Mouse (Mus musculus) hindbrain, embryonic 16.5 days (tissue): ENCODE measurements around the gene Gm4559. TPM values are rescaled to one million over a fixed set of nuclear protein-coding genes. Genes with fewer than 3 reads are reported as not detected.
A peak's percentile ranks its signal among the peaks of the same experiment; 100 is the strongest.
"Not testable (repeated sequence)": the region's sequence is repeated elsewhere in the genome, so short reads cannot be mapped to it uniquely, and the experiment has no call there.

ENCODE experiments used
- ATAC-seq: fragments of 200-750 bp; cut with Nextera tagmentation; 2 replicates; pipeline ENCODE4 v1.8.0; 2017; ENCODE audit warnings: moderate TSS enrichment, moderate library complexity
- H3K27ac ChIP-seq: fragments of 300-500 bp; sonication (generic); 2 replicates; pipeline ENCODE4 v1.5.1; 2014; ENCODE audit warnings: low read depth, mild to moderate bottlenecking, control low read depth, low read length, moderate library complexity
- H3K27me3 ChIP-seq: fragments of 300-500 bp; sonication (generic); replicated peaks from 2 replicates; pipeline ENCODE4 v1.6.1; 2014; ENCODE audit warnings: low read length; ENCODE audit not compliant: control insufficient read depth, insufficient read depth
- H3K36me3 ChIP-seq: fragments of 300-500 bp; sonication (generic); 2 replicates; pipeline ENCODE4 v1.6.1; 2014; ENCODE audit warnings: mild to moderate bottlenecking, low read length, moderate library complexity, mixed read lengths; ENCODE audit not compliant: control insufficient read depth, insufficient read depth
- H3K4me1 ChIP-seq: fragments of 300-500 bp; sonication (generic); 2 replicates; pipeline ENCODE4 v1.6.1; 2014; ENCODE audit warnings: low read depth, low read length; ENCODE audit not compliant: control insufficient read depth, insufficient read depth
- H3K4me2 ChIP-seq: fragments of 300-500 bp; sonication (generic); 2 replicates; pipeline ENCODE4 v1.6.1; 2014; ENCODE audit warnings: mild to moderate bottlenecking, low read length, control low read depth, moderate library complexity
- H3K4me3 ChIP-seq: fragments of 300-500 bp; sonication (generic); 2 replicates; pipeline ENCODE4 v1.5.1; 2014; ENCODE audit warnings: mild to moderate bottlenecking, low read length, control low read depth, moderate library complexity
- H3K9ac ChIP-seq: fragments of 300-500 bp; sonication (generic); 2 replicates; pipeline ENCODE4 v1.6.1; 2014; ENCODE audit warnings: low read depth, mild to moderate bottlenecking, control low read depth, low read length, moderate library complexity
- H3K9me3 ChIP-seq: fragments of 300-500 bp; sonication (generic); 2 replicates; pipeline ENCODE4 v1.6.1; 2014; ENCODE audit warnings: mild to moderate bottlenecking, low read length, moderate library complexity; ENCODE audit not compliant: control insufficient read depth
- WGBS: fragments of 180-500 bp; shearing (Covaris S2); extraction: QIAGEN DNeasy Blood & Tissue Kit; methylation state at CpG from one replicate; pipeline ENCODE4 v1.1.7; 2014; 5-methylcytosine and 5-hydroxymethylcytosine counted together
- polyA plus RNA-seq: library from polyadenylated mRNA; unstranded; fragments of >200 nt; fragmentation: Nextera tagmentation; extraction: Ambion mirVana; gene quantifications from 2 replicates; pipeline ENCODE4 v1.2.1, GENCODE M21; 2015

Gene Gm4559
- polyA plus RNA-seq, 1 experiment from 2014 or later = not detected

DNA sequence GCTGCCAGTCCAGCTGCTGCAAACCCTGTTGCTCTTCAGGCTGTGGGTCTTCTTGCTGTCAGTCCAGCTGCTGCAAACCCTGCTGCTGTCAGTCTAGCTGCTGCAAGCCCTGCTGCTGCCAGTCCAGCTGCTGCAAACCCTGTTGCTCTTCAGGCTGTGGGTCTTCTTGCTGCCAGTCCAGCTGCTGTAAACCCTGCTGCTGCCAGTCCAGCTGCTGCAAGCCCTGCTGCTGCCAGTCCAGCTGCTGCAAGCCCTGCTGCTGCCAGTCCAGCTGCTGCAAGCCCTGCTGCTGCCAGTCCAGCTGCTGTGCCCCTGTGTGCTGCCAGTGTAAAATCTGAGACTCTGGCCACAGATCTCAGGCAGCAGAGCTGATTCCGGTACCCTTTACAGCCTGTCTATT is 29.8 kb upstream of the Gm4559 start:
- not testable (repeated sequence) for ATAC-seq, H3K4me2 ChIP-seq, H3K27ac ChIP-seq, H3K4me1 ChIP-seq, H3K9me3 ChIP-seq, H3K4me3 ChIP-seq, H3K27me3 ChIP-seq, H3K36me3 ChIP-seq, H3K9ac ChIP-seq
- WGBS = 89% methylated on average over 1 of the region's 1 CpGs

GRCm38 (mm10) chr7:142303249-142303648 is 29.1 kb upstream of the Gm4559 start, which contains the start of gene Krtap5-4:
Gene Krtap5-4 (plus strand): TSS chr7:142303549.
- ATAC-seq = no peak
- H3K27me3 ChIP-seq = peaks cover 3% of the 10 kb centered on the region; the same call in 1 of the 2 replicates
- WGBS = 71% methylated on average over 3 of the region's 3 CpGs
- no peak within 1 kb of the TSS for H3K4me3 ChIP-seq
- H3K27ac ChIP-seq = no peak within 1 kb of the TSS
- no peak within 1 kb of the TSS for H3K4me2 ChIP-seq
- no peaks in the 10 kb centered on the region for H3K4me1 ChIP-seq
- no peak within 1 kb of the TSS for H3K9ac ChIP-seq
- no peaks in the 10 kb centered on the region for H3K36me3 ChIP-seq
- no peaks in the 10 kb centered on the region for H3K9me3 ChIP-seq

DNA sequence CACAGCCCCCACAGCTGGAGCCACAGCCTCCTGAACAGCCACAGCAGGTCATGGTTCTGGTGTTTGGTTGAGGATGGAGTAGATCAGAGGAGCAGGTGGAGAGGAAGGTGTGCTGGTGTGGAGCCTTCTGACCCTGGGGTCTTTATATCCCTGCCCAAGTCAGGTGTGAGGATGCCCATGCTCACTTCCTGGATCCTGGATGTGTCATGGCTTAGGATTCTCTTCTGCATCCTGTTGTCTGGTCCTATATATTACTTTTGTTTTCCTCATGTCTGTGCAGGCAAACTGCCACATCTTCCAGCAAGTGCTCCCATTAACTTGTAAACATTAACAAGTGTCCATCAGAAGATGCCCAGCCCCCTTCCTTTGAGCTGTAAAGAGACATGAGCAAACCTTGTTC is 22.9 kb upstream of the Gm4559 start, which contains the start of gene Krtap5-1:
TSS of gene Krtap5-1 (minus strand) at position 101 of the 400 bp plus-strand sequence.
- H3K9me3 ChIP-seq, H3K4me1 ChIP-seq, H3K27me3 ChIP-seq, H3K27ac ChIP-seq, H3K9ac ChIP-seq, H3K4me3 ChIP-seq, ATAC-seq, H3K4me2 ChIP-seq, H3K36me3 ChIP-seq: not testable (repeated sequence)

GRCm38 (mm10) chr7:142296108-142296507 is 21.9 kb upstream of the Gm4559 start:
- not testable (repeated sequence) for H3K9me3 ChIP-seq, H3K4me2 ChIP-seq, H3K27me3 ChIP-seq, ATAC-seq, H3K4me1 ChIP-seq, H3K27ac ChIP-seq, H3K4me3 ChIP-seq, H3K9ac ChIP-seq, H3K36me3 ChIP-seq
- WGBS = 40% methylated on average over 4 of the region's 4 CpGs

DNA sequence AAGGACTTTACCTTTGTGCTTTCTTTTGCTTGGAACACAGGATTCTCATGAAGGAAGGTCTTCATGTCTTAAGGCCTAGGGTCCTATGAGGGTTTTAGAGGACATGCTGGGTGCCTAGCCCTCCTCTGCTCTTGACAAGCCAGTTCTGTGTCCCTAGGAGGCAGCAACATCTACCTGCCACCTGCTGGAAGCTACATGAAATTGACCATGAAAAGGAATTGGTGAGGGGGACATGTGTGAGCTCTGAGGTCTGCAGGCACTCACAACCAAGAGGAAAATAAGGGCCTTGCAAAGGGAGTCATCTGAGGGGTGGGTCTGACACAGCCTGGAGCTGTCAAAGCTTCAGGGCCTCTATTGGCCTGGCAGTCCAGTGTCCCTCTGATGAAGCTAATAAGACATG is 21.3 kb upstream of the Gm4559 start:
- no peaks in the 10 kb centered on the region for H3K9me3 ChIP-seq
- peaks cover 2% of the 10 kb centered on the region; the same call in 1 of the 2 replicates for H3K27me3 ChIP-seq
- no peak overlapping the region for H3K9ac ChIP-seq
- no peaks in the 10 kb centered on the region for H3K36me3 ChIP-seq
- no peak overlapping the region for H3K4me2 ChIP-seq
- H3K27ac ChIP-seq = no peak overlapping the region
- H3K4me3 ChIP-seq = no peak overlapping the region
- no peak for ATAC-seq
- H3K4me1 ChIP-seq = no peaks in the 10 kb centered on the region

DNA sequence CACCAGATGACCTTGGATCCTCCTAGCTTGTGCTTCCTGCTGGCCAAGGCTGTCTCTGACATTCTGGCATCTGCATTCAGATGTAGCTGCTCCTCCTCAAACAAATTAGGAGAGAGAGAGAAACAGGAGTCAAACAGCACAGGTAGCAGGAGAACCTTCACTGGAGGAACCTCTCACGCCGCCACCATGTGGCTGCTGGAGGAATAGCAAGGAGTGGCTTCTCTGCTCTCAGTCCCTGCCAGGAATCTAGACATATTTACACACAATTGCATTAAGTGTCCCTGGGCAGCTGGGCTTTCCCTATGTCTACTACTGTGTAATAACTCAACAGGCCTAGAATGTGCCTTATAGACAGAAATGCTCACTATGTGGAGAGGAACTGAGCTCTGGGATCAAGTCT is 19.7 kb upstream of the Gm4559 start:
- WGBS = 0% methylated on average over 2 of the region's 2 CpGs
- not testable (repeated sequence) for H3K9me3 ChIP-seq, H3K4me2 ChIP-seq, H3K27me3 ChIP-seq, H3K36me3 ChIP-seq, H3K4me1 ChIP-seq, H3K27ac ChIP-seq, H3K9ac ChIP-seq, H3K4me3 ChIP-seq
- ATAC-seq = 0 out of 2 replicates have a peak, but pooled peaks have one; percentile 45

GRCm38 (mm10) chr7:142285910-142286612 is 11.9 kb upstream of the Gm4559 start:
- H3K9ac ChIP-seq, H3K9me3 ChIP-seq, H3K4me3 ChIP-seq, H3K27me3 ChIP-seq, H3K4me2 ChIP-seq, H3K36me3 ChIP-seq, ATAC-seq, H3K27ac ChIP-seq: not testable (repeated sequence)
- H3K4me1 ChIP-seq = peaks cover 10% of the 10 kb centered on the region
- 78% methylated on average over 9 of the region's 9 CpGs for WGBS

DNA sequence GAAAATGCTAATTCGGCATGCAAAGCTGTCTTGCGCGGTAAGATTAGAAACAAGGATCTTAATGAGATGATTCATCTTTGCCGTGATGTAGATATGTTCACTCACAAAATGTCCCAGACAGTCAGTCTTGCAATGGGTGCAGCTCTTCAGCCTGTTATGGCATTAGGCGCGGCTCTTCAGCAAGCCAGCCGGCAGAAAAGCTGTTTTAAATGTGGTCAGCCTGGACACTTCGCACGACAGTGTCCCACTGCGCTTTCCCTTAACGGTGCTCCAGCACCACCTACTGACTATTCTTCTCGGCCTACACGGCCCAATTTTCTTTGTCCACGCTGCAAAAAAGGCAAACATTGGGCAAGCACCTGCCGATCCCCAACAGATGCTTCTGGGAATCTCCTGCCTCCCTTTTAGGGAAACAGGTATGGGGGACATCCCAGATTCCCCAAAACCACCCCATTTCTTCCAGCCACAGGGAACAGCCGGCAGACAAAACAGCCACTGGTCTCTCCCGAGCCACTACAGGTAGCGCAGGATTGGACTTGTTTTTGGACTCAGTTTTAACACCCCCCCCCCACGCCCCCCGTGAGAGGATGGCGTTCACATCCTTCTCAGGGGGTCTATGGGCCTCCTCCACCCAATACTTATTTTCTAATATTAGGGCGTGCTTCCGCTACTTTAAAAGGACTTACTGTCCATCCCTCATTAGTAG is 11.1 kb upstream of the Gm4559 start:
- no peaks in the 10 kb centered on the region for H3K36me3 ChIP-seq
- peak overlapping the region; percentile 71 for H3K4me3 ChIP-seq
- no peaks in the 10 kb centered on the region for H3K27me3 ChIP-seq
- WGBS = 21% methylated on average over 23 of the region's 23 CpGs
- ATAC-seq = peak; percentile 82
- peak overlapping the region; percentile 46 for H3K27ac ChIP-seq
- no peaks in the 10 kb centered on the region for H3K9me3 ChIP-seq
- H3K4me1 ChIP-seq = peaks cover 10% of the 10 kb centered on the region
- peak overlapping the region; percentile 2 for H3K9ac ChIP-seq
- peak overlapping the region; percentile 93 for H3K4me2 ChIP-seq

GRCm38 (mm10) chr7:142284615-142285080 is 10.5 kb upstream of the Gm4559 start:
- Histone ChIP-seq H3K9me3 (no peaks in the 10 kb centered on the region), H3K27me3 (no peaks in the 10 kb centered on the region), H3K4me3 (peak overlapping the region; percentile 71), H3K9ac (peak overlapping the region; percentile 62), H3K4me1 (peaks cover 10% of the 10 kb centered on the region), H3K27ac (peak overlapping the region; percentile 68), H3K36me3 (no peaks in the 10 kb centered on the region), H3K4me2 (peak overlapping the region; percentile 93)
- peak; percentile 82 for ATAC-seq
- under 1% methylated on average over 19 of the region's 19 CpGs for WGBS
